In the genomic region with DNA sequence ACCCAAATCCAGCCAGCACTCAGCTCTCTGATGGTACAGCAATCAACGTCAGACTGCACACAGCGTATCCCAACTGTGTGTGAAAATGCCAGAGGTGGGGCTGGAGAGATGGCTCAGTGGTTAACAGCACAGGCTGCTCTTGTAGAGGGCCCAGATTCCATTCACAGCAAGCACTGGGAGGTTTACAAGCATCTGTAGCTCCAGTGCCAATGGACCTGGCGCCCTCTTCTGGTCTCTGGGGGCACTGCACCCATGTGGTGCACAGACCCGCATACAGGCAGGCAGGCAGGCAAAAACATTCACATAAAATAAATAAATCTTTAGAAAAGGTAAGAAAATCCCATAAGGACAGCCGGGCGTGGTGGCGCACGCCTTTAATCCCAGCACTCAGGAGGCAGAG, we compare ENCODE assay signal across 9 mouse cellular contexts. TPM values are rescaled to one million over a fixed set of nuclear protein-coding genes. Genes with fewer than 3 reads are reported as not detected.
DNase-seq lines count a peak whose midpoint lies in the region; ATAC-seq lines count a peak whose summit lies in the region.
"Had no signal": no experiment of that assay in that cellular context is flagged by ENCODE, and none has a peak within 500 bp of the region (broad histone marks: within the 10 kb centered on the region; RNA-seq: fewer than 3 reads in every experiment).

No protein-coding gene starts in this region.

- no peak for ATAC-seq in cerebellum, adult (ENCODE audit: insufficient number of reproducible peaks, low FRiP score, low TSS enrichment)
- peak; percentile 68 for ATAC-seq in erythroblast, adult 5-6 weeks (replicated peaks; ENCODE audit: low FRiP score, poor library complexity, severe bottlenecking)
- ATAC-seq in neutrophil, adult 5-6 weeks (ENCODE audit: extremely low read depth, insufficient number of reproducible peaks, low FRiP score, poor library complexity, severe bottlenecking), result peak; percentile 33; the same call in 1 of the 2 replicates

- peak; percentile 53 to 71 for DNase-seq in cerebellum, postnatal 10 days
- DNase-seq in lung, postnatal 10 days, result peak; percentile 36
- no peak for DNase-seq in lung, adult 18-20 months
- no peak for DNase-seq in adipocyte (ENCODE audit: low spot score)
- DNase-seq in ovary, postnatal 36 days (ENCODE audit: low spot score), result no peak

RNA-seq across cellular contexts. Expression of a gene that starts 5.1 kb away (rescaled TPM):
- total RNA-seq in erythroblast, adult 5-6 weeks (2015; ENCODE audit: low replicate concordance), result not detected in 2 replicates
- total RNA-seq in erythroblast, adult 5-6 weeks (2017; ENCODE audit: low replicate concordance), result not detected in 2 replicates
- total RNA-seq in neutrophil, adult 5-6 weeks (2017), result not detected in 2 replicates
- total RNA-seq: heart, postnatal 14 days had no signal

RNA-seq across cellular contexts. Expression of a gene that starts 13.8 kb away (rescaled TPM):
- total RNA-seq in erythroblast, adult 5-6 weeks (2015; ENCODE audit: low replicate concordance), result 1.7 and 2.3 TPM in 2 replicates
- 1.5 and 2.0 TPM in 2 replicates for total RNA-seq in erythroblast, adult 5-6 weeks (2017; ENCODE audit: low replicate concordance)
- 6.0 and 7.2 TPM in 2 replicates for total RNA-seq in neutrophil, adult 5-6 weeks (2017)

RNA-seq across cellular contexts. Expression of a gene that starts 20.7 kb away (rescaled TPM):
- total RNA-seq in erythroblast, adult 5-6 weeks (2015; ENCODE audit: low replicate concordance), result 1.7 TPM in 1 of 2 replicates, not detected in the other
- total RNA-seq in erythroblast, adult 5-6 weeks (2017; ENCODE audit: low replicate concordance), result 2.5 TPM in 1 of 2 replicates, not detected in the other
- 1.2 and 2.2 TPM in 2 replicates for total RNA-seq in neutrophil, adult 5-6 weeks (2017)

RNA-seq across cellular contexts. Expression of a gene that starts 24.2 kb away (rescaled TPM):
- not detected in 2 replicates for total RNA-seq in erythroblast, adult 5-6 weeks (2015; ENCODE audit: low replicate concordance)
- total RNA-seq in erythroblast, adult 5-6 weeks (2017; ENCODE audit: low replicate concordance), result 2.4 and 3.2 TPM in 2 replicates
- 4.0 and 4.2 TPM in 2 replicates for total RNA-seq in neutrophil, adult 5-6 weeks (2017)

RNA-seq across cellular contexts. Expression of a gene that starts 24.4 kb away (rescaled TPM):
- not detected in 2 replicates for total RNA-seq in erythroblast, adult 5-6 weeks (2015; ENCODE audit: low replicate concordance)
- total RNA-seq in erythroblast, adult 5-6 weeks (2017; ENCODE audit: low replicate concordance), result 0.28 TPM in 1 of 2 replicates, not detected in the other
- 0.47 and 1.4 TPM in 2 replicates for total RNA-seq in neutrophil, adult 5-6 weeks (2017)

Comparison
In these comparisons a context has a peak if more than half of its experiments do, and no peak if none do; other contexts are left out.
1. DNase-seq: peak in cerebellum, postnatal 10 days (2 of 2) and lung, postnatal 10 days (single experiment); none in lung, adult 18-20 months (0 of 2), adipocyte (single experiment) and ovary, postnatal 36 days (single experiment).